ENCODE assay signal across 8 mouse cellular contexts in genomic region chr13:36724533-36725470, GRCm38 (mm10). TPM values are rescaled to one million over a fixed set of nuclear protein-coding genes. Genes with fewer than 3 reads are reported as not detected.
DNase-seq lines count a peak whose midpoint lies in the region; ATAC-seq lines count a peak whose summit lies in the region.

No protein-coding gene starts in this region.

- WGBS in heart, embryonic 13.5 days = 2% methylated on average over 40 of the region's 40 CpGs
- under 1% methylated on average over 40 of the region's 40 CpGs for WGBS in midbrain, embryonic 13.5 days

- H3K4me3 ChIP-seq in heart, embryonic 13.5 days = peak overlapping the region; percentile 39
- H3K4me3 ChIP-seq in midbrain, embryonic 13.5 days (replicated peaks) = peak overlapping the region; percentile 25

- peaks cover 94% of the 10 kb centered on the region for H3K27me3 ChIP-seq in heart, embryonic 13.5 days (replicated peaks)
- peaks cover 81% of the 10 kb centered on the region for H3K27me3 ChIP-seq in midbrain, embryonic 13.5 days

- ATAC-seq in heart, embryonic 13.5 days (ENCODE audit: extremely low read depth, insufficient number of reproducible peaks, low FRiP score, low TSS enrichment) = no peak
- ATAC-seq in midbrain, embryonic 13.5 days = peak; percentile 84

- no peak overlapping the region for H3K27ac ChIP-seq in heart, embryonic 13.5 days (replicated peaks)
- H3K27ac ChIP-seq in midbrain, embryonic 13.5 days = peak overlapping the region; percentile 98

- H3K9ac ChIP-seq in heart, embryonic 13.5 days = no peak overlapping the region
- peak overlapping the region; percentile 53 for H3K9ac ChIP-seq in midbrain, embryonic 13.5 days (replicated peaks)

- H3K4me2 ChIP-seq in heart, embryonic 13.5 days = peak overlapping the region; percentile 60
- peak overlapping the region; percentile 73 for H3K4me2 ChIP-seq in midbrain, embryonic 13.5 days (replicated peaks)

- no peaks in the 10 kb centered on the region for H3K36me3 ChIP-seq in heart, embryonic 13.5 days
- H3K36me3 ChIP-seq in midbrain, embryonic 13.5 days = no peaks in the 10 kb centered on the region

- DNase-seq in layer of hippocampus, adult 11-12 months (ENCODE audit: low spot score) = peak; percentile 66
- DNase-seq in layer of hippocampus, adult 9-10 months (ENCODE audit: low spot score) = no peak
- peak; percentile 92 for DNase-seq in cerebellum, postnatal 14 days
- peak; percentile 66 to 75 for DNase-seq in layer of hippocampus, postnatal 10 days (ENCODE audit: low spot score in 2 of 2)
- no peak for DNase-seq in yolk sac, embryonic 10.5 days (ENCODE audit: low spot score)
- DNase-seq in urinary bladder, postnatal 25 days (ENCODE audit: low spot score) = no peak

- H3K9me3 ChIP-seq in heart, embryonic 13.5 days = no peaks in the 10 kb centered on the region
- no peaks in the 10 kb centered on the region for H3K9me3 ChIP-seq in midbrain, embryonic 13.5 days

- peaks cover 26% of the 10 kb centered on the region for H3K4me1 ChIP-seq in heart, embryonic 13.5 days
- peaks cover 59% of the 10 kb centered on the region for H3K4me1 ChIP-seq in midbrain, embryonic 13.5 days (replicated peaks)

RNA-seq across cellular contexts. Expression of gene Nrn1, which starts 10.1 kb away (rescaled TPM):
- polyA plus RNA-seq in heart, embryonic 13.5 days (2015; fragmentation: Nextera tagmentation; extraction: Ambion mirVana) = 1.9 and 2.7 TPM in 2 replicates
- total RNA-seq in layer of hippocampus, postnatal 10 days (2021) = 100 to 1,000 TPM; 134 to 144 TPM
- polyA plus RNA-seq in midbrain, embryonic 13.5 days (2015; fragmentation: Nextera tagmentation; extraction: Ambion mirVana) = 76.3 and 79.8 TPM in 2 replicates

Comparison
In these comparisons a context has a peak if more than half of its experiments do, and no peak if none do; other contexts are left out.
1. DNase-seq: peak in layer of hippocampus, adult 11-12 months (single experiment), cerebellum, postnatal 14 days (2 of 2) and layer of hippocampus, postnatal 10 days (2 of 2); none in layer of hippocampus, adult 9-10 months (single experiment), yolk sac, embryonic 10.5 days (single experiment) and urinary bladder, postnatal 25 days (single experiment).
2. RNA of gene Nrn1, which starts 10.1 kb away (polyA plus RNA-seq): 76.3 to 79.8 TPM in midbrain, embryonic 13.5 days; 1.9 to 2.7 TPM in heart, embryonic 13.5 days; every median in the first group is over 10 times any median in the second.